Mouse (Mus musculus): ENCODE measurements around the gene Cebpe.

Gene Cebpe

GRCm38 (mm10) chr14:54721711-54722110, 9.7 kb upstream of the Cebpe start:
- no peak for DNase-seq (ENCODE audit: low spot score in 2 of 2)

DNA sequence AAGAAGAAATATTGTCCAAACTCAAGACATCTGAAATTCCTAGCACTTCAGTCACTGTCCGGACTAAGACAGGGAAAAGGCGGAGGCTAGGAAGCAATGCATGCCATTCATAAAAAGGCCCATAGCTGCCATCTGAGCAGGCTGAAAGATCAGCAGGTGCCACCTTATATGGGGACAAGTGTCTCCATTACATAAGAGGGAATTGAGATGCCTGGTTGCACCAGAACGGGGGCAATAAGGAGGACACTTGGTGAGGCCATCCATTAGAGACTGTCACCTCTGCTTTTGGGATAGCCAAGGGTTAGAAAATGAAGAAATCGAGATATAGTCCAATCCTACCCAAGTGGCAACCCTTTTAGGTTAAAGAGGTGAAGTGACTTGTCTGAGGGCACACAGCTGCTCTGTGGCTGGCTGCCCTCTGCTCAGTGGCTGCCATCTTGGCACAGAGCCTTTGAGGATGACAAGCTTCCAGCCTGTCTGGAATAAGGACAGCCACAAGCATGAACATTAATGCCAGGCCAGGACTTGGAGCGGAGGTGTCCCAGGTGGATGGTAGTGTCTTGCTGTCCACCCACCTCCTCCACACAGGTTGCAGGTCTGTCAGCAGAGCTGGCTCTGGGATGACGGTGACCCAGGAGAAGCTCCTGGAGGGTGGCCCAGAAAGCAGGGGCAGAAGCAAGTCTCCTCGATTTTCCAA, 8.8 kb upstream of the Cebpe start:
- no peak for DNase-seq (ENCODE audit: low spot score in 2 of 2)

- no peak for DNase-seq (ENCODE audit: low spot score in 2 of 2)
These were observed 8.1 kb upstream of the Cebpe start for GRCm38 (mm10) chr14:54720041-54720440.

GRCm38 (mm10) chr14:54715402-54715801, 3.4 kb upstream of the Cebpe start:
- no peak for DNase-seq (ENCODE audit: low spot score in 2 of 2)

DNA sequence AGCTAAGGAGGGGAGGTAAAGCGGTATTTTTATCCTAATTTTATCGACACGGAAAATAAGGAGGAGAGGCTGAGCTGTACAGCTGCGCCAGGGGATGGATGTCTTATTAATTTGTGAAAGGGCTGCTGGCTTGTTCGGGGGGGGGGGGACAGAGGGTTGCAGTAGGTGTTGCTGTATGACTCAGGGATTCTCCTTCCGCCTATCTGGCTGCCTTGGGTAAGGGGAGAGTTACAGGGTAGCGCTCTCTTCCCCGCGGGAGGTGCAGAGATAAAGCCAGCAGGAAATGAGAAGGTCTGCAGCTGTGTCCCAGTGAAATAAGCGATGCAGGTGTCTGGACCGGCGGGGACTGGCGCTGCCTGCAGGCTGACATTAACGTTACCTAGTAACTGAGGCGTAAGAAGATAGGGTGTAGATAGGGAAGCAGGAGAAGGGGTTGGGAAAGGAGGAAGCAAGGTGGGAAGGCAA, 2.7 kb upstream of the Cebpe start:
- DNase-seq (ENCODE audit: low spot score in 2 of 2): peak in 1 of 2 experiments; percentile 49

DNA sequence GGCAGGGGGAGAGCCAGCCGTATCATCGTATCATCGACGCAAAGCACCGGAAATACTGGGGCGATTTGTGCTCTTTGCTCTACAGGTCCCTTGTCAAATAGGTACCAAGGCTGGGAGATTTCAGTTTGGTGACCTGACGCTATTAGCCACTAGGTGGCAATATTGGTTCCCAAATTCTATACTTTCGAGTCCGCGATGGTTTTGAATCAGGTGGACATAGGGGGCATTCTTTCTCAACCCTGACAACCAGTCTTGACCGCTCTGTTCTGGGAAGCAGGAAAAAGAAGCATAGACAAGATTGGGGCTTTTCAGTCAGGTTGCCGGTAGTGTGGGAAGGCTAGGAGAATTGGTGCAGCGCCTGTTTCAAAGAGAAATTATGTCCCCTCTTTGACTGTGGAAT, 2.1 kb upstream of the Cebpe start:
- peak; percentile 71 to 91 for DNase-seq (ENCODE audit: low spot score in 2 of 2)

GRCm38 (mm10) chr14:54712861-54713260, 887 bp upstream of the Cebpe start:
- DNase-seq (ENCODE audit: low spot score in 2 of 2): no peak

- DNase-seq (ENCODE audit: low spot score in 2 of 2): no peak
These were observed 2.9 kb downstream of the Cebpe start for GRCm38 (mm10) chr14:54709054-54709453.

GRCm38 (mm10) chr14:54706589-54707320, 5.2 kb downstream of the Cebpe start:
- DNase-seq (ENCODE audit: low spot score in 2 of 2): no peak

DNA sequence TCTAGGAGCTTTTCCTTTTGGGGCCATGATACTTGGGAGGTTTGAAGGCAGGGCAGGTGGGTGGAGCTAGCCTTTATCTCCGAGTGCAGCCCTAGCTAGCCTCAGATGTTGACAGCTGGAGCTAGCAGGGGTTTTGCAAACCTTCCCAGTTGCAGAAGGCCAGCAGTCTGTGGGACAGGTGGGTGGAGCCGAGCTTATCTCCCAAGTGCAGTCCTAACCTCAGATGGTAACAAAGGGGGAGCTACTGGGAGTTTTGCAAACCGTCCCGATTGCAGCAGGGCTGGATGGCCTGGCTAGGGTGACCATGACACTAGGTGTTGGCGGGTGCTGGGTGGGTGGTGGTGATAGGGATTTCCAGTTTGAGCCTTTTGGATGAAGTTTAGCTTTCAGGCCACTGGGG, 6.1 kb downstream of the Cebpe start:
- DNase-seq (ENCODE audit: low spot score in 2 of 2): no peak

- no peak for DNase-seq (ENCODE audit: low spot score in 2 of 2)
These were observed 8.8 kb downstream of the Cebpe start for GRCm38 (mm10) chr14:54703207-54703606.

DNA sequence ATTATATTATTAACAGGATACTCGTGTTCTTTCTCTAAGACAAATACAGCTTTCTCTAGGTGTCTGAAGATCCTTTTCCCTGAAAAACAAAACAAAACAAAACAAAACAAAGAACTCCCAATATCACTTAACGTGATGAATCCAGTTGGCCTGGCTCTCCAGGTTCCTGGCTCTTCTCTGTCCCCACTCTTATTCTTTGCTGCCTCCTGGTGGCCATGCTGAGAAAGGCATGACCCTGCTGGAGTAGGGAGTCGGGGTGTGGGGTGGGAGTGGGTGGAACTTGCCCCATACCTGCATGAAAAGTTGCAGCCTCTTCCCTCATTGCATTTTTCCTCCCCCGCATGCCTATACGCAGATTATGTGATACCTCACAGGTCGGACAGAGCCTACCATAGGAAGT, 10.7 kb downstream of the Cebpe start:
- peak; percentile 59 to 72 for DNase-seq (ENCODE audit: low spot score in 2 of 2)

DNA sequence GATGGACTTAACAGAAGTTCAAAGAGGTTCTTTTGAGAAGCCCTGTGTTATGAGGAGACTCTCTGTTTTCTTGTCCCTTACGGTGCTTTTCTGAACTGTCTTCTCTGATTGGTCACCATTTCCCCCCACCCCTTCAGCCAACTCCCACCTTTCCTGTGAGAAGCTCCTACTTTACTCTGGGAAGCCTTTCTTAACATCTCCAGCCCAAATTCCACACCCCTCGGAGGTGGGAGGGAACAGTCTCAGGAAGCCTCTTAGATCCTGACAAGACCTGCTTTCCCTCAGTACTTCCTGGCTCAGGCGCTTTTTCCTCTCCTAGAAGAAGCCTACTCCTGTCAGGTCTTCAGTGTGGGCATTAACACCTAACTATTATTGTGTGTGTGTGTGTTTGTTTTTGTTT, 12.4 kb downstream of the Cebpe start:
- no peak for DNase-seq (ENCODE audit: low spot score in 2 of 2)

DNA sequence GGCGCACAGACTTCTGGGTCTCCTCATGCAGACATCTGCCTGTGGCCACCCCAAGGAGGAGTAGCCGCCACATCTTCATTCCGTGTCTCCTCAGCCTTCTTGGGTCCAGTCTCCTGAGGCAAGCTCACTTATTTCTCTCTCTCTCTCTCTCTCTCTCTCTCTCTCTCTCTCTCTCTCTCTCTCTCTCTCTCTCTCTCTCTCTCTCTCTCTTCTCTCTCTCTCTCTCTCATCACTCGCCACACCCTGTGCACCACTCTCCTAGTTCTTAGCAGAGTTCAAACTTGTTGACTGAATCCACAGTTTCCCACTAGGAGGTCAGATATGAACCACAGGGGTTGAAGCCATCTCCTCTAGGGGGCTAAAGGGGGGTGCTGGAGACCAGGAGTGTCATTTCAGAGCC, 13.2 kb downstream of the Cebpe start, which contains the start of gene Gm29776:
TSS of gene Gm29776 (minus strand) at position 101 of the 400 bp plus-strand sequence.
- DNase-seq (ENCODE audit: low spot score in 2 of 2): no peak

DNA sequence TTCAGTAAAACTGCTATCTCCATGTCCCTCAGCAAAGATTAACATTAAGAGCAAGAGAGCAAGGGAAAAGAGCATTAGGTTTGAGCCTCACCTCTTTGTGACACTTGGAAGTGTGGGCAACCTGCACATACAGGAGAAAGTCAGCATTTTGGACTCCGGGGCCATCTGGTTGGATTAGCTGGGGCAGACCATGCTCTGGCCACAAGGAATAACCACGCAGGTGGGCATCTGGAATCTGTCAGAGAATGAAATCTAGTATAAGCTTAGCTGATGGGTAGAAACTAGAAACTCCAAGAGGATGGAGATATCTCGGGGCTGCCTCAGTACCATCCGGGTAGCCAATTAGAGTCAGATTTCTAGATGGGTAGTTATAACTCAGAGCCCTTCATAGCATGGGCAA, 15.2 kb downstream of the Cebpe start:
- DNase-seq (ENCODE audit: low spot score in 2 of 2): no peak

- DNase-seq (ENCODE audit: low spot score in 2 of 2): no peak
These were observed 16.9 kb downstream of the Cebpe start for GRCm38 (mm10) chr14:54695042-54695441.

DNA sequence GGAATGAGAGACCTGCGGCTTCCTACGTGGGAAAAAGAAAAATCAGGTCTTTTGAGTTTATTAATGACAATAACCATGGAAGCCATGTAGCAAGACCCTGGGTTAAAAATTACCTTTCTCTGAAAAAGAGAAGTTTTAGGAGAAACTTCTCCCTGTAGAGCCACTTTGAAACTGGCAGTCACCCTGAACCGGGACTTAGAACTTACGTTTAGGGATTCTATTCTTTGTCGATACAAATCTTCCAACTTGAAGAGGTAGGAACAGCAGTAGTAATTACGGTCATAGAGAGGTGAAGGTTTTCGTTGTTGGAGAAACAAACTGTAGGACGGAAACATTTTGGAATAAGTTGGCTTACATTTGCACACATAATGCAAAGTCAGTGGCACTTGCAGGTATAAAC, 24.7 kb downstream of the Cebpe start:
- DNase-seq (ENCODE audit: low spot score in 2 of 2): no peak

DNA sequence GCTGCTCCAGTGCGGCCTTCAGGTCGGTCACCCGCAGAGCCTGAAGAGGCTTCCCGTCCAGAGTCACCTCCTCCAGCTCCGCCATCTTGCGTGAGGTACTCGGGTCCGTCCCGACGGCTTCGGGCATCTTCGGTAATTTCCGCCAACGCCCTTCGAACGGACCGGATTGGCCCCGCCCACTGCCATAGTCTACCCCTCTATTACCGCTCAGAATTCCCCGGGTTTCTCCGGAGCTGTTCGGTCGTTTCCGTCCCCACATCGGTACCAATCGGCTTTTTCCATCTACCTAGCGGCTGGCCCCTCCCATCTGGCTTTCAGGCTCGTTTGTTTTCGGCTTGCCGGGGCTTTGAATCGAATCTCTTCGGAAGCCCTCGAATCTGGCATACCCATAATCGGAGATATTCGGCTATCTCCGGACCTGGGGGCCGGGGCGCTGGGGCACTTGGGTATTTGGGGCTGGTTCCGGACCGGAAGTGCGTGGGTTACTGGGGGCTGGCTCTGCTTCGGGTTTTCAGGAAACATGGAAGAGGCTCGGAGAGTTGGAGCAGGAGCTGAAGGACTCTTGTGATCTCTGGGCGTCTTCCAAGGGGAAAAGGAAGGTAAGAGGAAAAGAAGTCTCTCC, 25.3 kb downstream of the Cebpe start, which contains the start of gene Acin1:
TSS of gene Acin1 (minus strand) at position 410 of the 622 bp plus-strand sequence.
- peak; percentile 100 for DNase-seq (ENCODE audit: low spot score in 2 of 2)

DNA sequence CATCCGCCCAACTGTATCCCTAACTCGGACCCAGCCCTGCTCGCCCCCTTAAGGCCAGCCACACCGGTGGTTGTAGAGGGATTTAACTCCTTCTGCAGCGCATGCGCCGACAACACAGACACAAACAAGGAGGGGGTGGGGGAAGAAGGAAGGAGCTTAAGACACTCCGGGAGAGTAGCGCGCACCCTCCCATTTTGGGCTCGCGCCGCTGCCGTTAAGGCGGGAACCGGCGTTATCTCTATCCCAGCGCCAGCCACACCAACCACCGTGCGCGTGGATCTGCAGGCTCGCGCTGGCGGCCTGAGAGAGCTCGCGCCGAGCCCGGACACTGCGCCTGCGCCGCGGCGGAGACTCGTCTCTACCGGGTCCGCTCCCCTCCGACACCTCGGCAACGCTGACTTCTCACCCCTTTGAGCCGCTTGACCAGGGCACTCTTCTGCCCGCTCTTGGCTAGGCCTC, 25.9 kb downstream of the Cebpe start, which contains the start of gene 1700123O20Rik:
TSS of gene 1700123O20Rik (plus strand) at position 154 of the 459 bp plus-strand sequence.
- no peak for DNase-seq (ENCODE audit: low spot score in 2 of 2)

GRCm38 (mm10) chr14:54685471-54685870, 26.5 kb downstream of the Cebpe start:
- DNase-seq (ENCODE audit: low spot score in 2 of 2): no peak

- no peak for DNase-seq (ENCODE audit: low spot score in 2 of 2)
These were observed 29.6 kb downstream of the Cebpe start for GRCm38 (mm10) chr14:54682396-54682795.

DNA sequence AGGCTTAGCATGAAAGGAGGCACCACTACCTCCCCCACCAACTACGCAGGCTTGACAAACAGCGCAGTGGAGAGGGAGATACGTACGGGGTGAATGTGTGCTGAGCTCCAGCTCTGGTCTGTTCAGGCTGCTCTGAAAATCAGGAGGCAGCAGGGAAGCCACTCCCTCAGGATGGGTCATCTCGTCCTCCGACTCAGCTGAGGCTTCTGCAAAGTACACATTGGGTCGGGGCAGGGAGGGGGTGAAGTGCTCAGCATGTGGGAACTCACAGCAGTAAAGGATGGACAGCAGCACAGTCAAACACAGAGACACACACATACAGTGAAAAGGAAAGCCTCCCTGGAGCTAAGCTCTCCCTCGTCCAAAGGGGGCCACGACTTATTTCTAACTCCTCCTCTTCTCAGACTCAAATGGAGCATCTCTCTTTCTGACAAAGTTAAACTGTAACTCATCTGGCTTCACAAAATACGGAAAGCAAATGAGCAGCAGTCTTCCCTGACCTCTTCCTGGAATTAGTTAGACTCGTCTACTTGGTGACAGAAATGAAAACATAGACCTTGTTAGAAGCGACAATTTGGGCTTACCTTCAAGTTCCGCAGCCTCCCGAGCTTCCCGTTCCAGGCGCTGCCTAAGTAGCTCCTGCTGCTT, 33.2 kb downstream of the Cebpe start:
- no peak for DNase-seq (ENCODE audit: low spot score in 2 of 2)

Measured in frontal cortex, postnatal 36 days (tissue).